Comparison of ENCODE assay signal across 11 mouse cellular contexts in the genomic region with DNA sequence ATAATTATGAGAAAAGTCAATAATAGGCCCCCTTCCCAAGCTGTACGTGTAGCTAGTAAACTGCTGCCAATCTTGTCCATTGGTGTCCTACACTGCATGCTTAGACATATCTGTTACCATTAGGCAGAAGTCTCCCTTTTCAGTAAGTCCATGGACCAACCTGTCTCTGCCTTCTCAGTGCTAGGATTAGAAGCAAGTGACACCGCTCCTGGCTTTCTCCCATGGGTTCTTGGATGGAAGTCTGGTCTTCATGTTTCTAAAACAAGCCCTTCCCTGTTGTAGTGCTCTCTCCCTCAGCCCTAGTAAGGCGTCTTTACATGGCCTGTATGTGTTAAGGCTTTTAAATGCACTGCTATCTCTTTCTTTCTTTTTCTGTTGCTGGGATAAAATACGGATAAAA.
"Had no signal": no experiment of that assay in that cellular context is flagged by ENCODE, and none has a peak within 500 bp of the region (broad histone marks: within the 10 kb centered on the region; RNA-seq: fewer than 3 reads in every experiment).

No protein-coding gene starts in this region.

- DNase-seq: heart, adult 2 months; heart, postnatal 10 days; heart, postnatal 4 days; kidney, adult 18-20 months; kidney, adult 8-10 months; kidney, postnatal 10 days; kidney, postnatal 25 days; kidney, postnatal 4 days; liver; liver, embryonic 13.5 days; liver, postnatal 0 days had no signal
